Mouse (Mus musculus) large intestine, adult 2 months (tissue): Measurements from ENCODE around the gene Cib3. TPM values are rescaled to one million over a fixed set of nuclear protein-coding genes. Genes with fewer than 3 reads are reported as not detected.

ENCODE experiments used
- DNase-seq: peaks from one replicate; pipeline ENCODE4 v3.0.0-alpha.2; 2012; ENCODE audit warnings: low read depth, low spot score
- WGBS: fragments of 180-500 bp; shearing (Covaris S2); methylation state at CpG from one replicate; pipeline ENCODE4 v1.1.7; 2018; 5-methylcytosine and 5-hydroxymethylcytosine counted together
- polyA plus RNA-seq: library from polyadenylated mRNA; depleted of rRNA; stranded (reverse); fragments of >200 nt; gene quantifications from 2 replicates; pipeline ENCODE4 v1.2.3, GENCODE M21; 2012

The Cib3 gene
- polyA plus RNA-seq, 1 experiment, result not detected

DNA sequence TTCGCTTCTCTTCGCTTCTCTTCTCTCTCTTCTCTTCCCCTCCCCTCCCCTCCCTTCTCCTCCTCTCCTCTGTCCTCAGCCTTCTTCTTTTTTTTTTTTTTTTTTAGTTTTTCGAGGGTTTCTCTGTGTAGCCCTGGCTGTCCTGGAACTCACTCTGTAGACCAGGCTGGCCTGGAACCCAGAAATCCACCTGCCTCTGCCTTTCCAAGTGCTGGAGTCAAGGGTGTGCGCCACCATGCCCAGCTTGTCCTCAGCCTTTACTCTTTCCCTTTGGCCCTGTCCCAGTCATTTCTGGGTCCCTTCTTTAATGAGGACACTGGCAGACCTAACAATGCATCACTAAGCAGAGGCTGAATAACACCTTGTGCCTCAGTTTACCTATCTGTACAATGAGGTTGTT lies 899 bp upstream of the Cib3 start, which contains the start of gene Gm11034:
Gene Gm11034 (minus strand): TSS at position 101 of the 400 bp plus-strand sequence.
- no peak for DNase-seq
- 68% methylated on average over 4 of the region's 4 CpGs for WGBS

DNA sequence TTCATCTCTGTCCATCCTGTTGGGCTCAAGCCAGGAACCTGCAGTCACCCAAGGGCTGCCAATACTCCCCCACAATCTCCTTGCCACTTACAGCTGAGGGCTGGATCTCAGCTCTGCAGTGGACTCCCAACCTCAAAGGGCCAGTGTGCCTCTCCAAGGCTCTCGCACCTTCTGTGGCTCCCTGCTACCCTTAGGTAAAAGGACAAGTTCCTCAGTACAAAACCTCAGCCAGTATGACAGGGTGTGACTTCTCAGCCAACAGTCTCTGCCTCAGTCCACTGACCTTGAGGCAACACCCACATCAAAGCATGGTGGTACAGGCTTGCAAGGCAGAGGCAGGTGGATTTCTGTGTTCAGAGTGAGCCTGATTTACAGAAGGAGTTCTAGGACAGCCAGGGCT lies 791 bp downstream of the Cib3 start:
- no peak for DNase-seq
- WGBS, result 70% methylated on average over 1 of the region's 1 CpGs

DNA sequence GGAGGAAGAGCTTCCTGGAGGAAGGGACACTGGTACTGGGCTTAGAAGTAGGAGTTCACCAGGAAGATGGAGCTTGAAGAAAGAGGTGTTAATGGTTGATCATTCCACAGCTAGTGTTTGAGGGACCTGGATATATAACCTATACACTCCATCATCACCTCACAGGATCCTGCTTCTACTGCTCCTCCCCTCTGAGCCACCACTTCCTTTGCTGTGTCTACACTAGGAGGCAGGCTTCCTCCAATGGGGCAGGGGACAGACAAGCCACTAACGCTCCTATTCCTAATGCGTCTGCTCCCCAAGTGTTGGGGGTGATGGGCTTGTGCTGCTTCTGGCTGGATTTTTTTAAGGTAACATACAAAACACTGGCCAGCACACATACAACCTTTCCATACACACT lies 1.9 kb downstream of the Cib3 start:
- 72% methylated on average over 2 of the region's 2 CpGs for WGBS
- DNase-seq, result no peak

DNA sequence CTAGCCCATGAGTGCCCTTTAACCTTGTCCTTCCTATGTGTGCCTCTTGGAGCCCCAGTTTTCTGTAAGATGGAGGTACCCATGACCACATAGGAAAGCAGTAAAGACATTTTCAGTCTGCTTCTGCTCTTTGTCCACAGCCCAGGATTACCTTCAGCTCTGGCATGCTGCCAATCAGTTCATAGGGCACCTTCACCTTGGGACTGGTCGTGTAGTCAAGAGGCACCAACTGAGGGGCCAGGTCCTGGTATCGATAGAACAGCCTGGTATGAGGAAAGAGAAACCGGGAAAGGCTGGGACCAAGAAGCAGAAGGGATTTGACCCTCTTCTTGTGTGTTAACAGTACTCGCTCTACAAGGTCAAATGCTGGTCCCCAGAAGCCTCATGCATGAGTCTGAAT lies 2.4 kb downstream of the Cib3 start:
- no peak for DNase-seq
- 46% methylated on average over 4 of the region's 4 CpGs for WGBS

DNA sequence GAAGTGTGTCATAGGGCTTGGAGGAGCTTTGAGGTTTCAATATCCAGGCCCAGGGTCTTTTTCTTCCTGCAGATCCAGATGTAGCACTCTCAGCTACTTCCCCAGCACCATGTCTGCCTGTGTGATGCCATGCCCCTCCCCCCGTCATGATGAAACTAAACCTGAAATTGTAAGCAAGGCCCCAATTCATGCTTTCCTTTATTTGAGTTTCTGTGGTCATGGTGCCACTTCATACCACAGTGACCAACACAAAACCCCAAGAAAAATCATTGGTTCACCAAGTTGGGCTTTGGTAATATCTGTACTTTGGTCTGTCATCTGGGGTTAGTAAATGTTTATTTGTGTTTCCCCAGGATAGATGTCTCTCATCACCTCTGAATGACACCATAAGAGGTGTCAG lies 4.1 kb downstream of the Cib3 start:
- WGBS, result 77% methylated on average over 1 of the region's 1 CpGs
- DNase-seq, result no peak

DNA sequence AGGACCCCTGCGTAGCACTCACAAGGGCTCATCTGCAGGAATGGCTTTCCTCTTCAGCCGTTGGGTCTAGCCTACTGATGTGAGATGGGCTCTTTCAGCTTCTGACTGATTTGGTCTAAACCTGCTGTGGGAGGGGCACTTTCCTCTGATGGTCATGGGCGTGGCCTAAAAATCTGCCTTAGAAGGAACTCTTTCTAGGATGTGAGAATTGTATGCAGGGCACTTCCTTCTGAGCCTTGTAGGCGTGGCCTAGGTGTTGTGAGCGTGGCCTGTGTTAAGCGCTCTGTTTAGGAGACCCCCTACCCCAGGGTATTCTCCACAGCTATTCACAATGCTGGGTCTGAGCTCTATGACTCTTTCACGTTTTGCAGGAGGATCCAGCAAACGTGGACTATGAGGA lies 14.6 kb downstream of the Cib3 start:
- WGBS, result 70% methylated on average over 8 of the region's 8 CpGs
- DNase-seq, result no peak

DNA sequence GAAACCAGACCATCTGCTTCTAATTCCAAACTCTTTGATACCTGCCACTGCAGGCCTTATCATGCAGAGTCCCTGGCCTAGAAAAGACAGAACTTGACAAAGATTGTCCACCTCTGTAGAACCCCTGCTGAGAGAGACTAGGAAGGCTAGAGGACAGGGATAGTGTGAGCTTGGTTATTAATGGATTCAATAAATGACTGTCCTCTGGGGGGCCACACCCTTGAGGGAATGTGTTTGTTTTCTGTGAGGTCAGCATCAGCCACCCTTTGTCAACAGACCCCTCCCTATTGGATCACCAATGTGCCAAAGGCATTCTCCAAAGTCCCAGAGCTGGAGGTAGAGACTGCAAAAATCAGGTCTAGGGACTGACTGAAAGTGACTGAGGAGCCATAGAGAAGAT lies 20.6 kb downstream of the Cib3 start:
- DNase-seq, result no peak

DNA sequence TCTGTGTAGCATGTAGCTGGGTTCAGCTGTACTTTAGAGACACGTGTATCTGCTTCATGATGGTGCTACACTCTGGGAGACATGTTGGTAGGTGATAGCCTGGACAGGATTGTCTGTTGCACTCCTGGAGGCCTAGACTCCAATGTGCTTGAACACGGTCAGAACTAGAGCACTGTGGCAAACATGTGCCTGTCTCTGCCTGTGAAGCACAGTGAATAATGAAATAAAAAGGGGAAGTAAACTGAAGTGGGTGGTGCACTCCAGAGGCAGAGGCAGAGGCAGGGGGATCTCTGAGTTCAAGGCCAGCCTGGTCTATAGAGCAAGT lies 22.5 kb downstream of the Cib3 start:
- WGBS, result 32% methylated on average over 2 of the region's 2 CpGs
- no peak for DNase-seq

DNA sequence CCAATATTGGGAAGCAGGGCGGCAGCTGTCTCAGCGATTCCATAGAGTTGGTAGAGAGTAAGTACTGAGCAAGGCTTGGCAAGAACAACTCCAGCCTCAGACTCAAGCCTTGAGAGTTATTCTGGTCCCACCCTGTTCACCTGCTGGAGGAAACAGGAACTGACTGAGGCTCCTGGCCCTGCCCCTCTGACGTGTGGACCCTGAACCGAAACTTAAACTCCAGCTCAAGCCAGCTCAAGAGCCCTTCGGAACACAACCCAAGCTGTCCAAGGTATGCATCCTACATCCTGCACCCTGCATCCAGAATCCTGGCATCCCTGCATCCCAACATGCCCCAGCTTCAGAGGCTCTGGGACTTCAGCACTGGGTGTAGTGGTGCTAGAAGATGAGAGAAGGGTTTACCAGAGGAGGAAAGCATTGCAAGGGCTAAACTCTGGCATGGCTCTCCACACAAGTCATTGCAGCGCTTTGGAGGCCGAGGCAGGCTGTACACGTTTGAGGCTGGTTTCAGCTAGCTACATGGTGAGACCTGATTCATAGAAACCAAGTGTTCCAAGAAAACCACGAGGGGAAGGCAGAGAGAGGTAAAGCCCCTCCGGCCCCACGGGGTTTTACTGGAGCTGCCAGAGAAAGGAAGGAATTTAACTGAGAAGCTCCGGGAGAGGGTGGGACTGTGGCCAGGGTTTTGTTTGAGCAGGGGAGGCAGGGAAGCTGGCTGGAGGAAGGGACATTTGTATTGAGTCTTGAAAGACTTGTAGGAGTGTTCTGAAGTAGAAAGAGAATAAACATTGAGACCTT lies 23.0 kb downstream of the Cib3 start, which contains the start of gene Hsh2d:
Gene Hsh2d (plus strand): TSS at position 222 of the 798 bp plus-strand sequence.
- 23% methylated on average over 12 of the region's 12 CpGs for WGBS
- DNase-seq, result peak; percentile 43

DNA sequence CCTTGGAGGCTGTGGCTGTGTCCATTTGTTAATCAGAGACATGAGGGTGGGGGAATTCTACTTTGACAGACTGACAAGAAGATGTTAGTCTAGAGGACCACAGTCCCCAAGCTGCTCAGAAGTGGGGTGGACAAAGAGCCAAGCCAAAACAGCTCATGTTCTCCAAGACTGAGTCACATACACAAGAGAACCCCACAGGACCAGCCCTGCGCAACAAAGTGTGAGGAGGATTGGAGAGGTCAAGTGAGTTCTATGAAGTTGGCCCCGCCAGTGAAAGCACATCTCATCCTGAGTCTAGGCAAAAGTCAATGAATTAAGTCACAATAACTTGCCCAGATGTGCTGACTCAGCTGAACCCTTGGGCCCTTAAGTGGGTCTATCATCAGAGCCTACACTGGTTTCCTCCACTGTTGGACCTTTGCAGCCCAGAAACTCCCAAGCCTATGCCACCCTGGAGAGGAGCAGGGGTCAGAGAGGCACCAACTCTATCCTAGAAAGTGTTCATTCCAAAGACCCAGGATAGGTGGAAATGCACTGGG lies 24.8 kb downstream of the Cib3 start:
- 86% methylated on average over 2 of the region's 2 CpGs for WGBS
- DNase-seq, result no peak

DNA sequence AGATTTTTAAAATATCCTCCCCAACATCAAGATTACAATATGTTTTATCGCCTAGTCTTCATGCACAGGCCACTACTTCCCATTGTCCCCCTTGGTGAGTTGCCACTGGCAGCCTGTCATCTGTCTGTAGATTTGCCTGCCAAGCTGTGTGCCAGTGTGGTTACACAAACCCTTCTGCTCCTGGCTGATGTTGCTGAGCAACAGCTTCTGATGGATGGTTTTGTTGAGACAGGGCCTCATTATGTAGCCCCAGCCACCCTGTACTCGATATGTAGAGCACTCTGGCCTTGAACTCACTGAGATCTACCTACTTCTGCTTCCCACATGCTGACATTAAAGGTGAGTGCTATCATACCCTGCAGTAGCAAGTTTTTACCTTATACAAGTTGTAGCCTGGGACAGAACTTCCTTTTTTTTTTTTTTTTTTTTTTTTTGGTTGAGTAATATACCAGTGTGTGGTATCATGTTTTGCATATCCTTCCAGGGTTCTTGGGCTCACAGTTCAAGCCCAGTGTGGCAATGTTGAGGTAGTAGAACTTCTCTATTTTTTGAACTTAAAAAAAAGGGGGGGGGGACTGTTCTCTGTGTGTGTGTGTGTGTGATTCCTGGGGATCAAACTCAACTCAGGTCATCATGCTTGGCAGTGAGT lies 29.0 kb downstream of the Cib3 start:
- no peak for DNase-seq
- 75% methylated on average over 2 of the region's 2 CpGs for WGBS

DNA sequence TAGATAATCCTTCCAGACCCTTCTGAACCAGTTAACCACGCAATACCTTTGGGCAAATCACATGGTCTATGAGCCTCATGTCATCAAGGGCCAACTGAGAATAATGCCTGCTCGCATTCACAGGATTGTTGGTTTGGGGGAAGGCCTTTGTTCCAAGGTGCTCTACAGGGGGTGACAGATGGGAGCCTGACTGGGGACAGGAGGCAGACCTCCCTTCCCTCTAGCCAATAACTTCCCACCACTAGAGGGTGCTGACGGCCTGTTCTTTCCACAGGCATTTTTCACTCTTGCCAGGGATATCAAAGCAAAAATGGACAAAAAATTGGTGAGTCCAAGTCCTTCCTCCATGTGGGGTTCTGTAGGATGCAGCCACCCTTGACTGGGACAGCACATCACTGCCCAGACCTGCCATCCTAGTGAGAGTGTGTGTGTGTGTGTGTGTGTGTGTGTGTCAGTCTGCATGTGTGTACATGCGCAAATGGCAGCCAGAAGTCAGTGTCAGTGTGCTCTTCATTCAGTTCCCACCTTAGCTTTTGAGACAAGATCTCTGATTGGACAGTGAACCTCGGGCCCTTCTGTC lies 35.2 kb downstream of the Cib3 start:
- DNase-seq, result no peak
- WGBS, result 71% methylated on average over 5 of the region's 5 CpGs

DNA sequence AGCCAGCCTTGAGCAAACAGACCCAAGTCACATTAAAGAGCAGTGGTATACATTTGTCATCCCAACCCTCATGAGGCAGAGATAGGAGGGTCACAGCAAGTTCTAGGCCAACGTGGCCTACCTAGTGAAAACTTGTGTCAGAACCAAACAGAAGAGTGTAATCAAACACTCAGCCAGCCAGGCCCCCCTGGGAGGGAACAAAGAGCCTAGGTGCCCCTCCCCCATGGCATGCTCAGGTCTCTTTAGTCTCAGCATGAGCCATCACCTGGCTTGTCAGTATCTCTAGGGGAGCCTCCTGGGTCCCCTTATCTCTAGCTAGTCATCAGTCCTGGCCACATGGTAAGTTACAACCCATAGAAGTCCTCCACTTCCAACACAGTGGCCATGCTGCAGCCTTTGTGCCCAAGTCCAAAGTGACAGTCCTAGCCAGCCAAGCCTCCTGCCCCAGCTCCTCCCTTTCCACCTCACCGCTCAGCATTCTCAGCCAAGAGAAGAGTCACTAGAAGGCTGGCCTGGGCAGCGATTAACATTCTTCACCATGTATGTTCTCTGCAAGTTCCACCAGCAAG lies 42.9 kb downstream of the Cib3 start:
- 71% methylated on average over 3 of the region's 3 CpGs for WGBS

DNA sequence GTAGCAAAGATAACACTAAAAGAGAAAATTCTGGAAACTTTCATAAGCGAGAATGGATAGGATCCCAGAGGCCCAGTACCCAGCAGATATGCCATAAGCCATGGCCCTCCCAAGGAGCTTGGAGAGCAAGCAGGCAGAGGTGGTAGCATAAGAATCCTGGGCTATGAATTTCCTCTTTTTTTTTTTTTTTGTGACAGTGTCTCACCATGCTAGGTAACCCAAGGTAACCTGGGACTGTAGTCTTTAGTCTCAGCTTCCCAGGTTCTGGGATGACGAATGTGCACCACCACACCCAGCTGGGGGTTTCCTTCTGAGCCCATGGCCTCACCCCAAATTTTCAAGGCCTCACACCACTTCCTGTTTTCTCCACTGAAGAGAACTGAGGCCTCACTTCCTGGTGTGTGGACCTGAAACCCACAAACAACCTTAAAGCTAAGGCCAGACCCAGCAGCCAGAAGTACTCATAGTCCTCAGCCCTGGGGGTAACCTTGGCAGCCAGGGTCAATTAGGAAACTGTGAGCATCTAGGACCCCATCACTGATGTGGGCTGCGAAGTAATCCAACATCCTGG lies 43.5 kb downstream of the Cib3 start:
- DNase-seq, result no peak
- 84% methylated on average over 3 of the region's 3 CpGs for WGBS

More for the DNA sequence above, 42.9 kb downstream of the Cib3 start:
- no peak for DNase-seq

DNA sequence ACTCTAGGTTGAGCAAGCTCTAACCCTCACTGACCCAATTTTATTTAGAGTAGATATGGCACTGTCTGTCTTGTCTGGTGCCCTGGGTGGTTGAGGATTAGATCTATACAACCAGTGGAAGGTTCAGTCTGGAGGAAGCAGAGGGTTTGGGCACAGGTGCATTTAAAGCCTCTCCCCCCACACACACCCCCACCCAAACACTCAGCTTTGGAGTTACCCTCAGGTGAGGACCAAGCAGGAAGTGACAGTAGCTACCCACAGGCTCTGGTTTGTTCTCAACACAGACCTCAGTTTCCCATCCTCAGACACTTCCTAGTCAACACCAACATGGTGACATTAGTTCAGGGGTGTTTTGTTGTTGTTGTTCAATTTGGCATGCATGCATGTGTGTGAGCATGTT lies 49.8 kb downstream of the Cib3 start:
- DNase-seq, result no peak

DNA sequence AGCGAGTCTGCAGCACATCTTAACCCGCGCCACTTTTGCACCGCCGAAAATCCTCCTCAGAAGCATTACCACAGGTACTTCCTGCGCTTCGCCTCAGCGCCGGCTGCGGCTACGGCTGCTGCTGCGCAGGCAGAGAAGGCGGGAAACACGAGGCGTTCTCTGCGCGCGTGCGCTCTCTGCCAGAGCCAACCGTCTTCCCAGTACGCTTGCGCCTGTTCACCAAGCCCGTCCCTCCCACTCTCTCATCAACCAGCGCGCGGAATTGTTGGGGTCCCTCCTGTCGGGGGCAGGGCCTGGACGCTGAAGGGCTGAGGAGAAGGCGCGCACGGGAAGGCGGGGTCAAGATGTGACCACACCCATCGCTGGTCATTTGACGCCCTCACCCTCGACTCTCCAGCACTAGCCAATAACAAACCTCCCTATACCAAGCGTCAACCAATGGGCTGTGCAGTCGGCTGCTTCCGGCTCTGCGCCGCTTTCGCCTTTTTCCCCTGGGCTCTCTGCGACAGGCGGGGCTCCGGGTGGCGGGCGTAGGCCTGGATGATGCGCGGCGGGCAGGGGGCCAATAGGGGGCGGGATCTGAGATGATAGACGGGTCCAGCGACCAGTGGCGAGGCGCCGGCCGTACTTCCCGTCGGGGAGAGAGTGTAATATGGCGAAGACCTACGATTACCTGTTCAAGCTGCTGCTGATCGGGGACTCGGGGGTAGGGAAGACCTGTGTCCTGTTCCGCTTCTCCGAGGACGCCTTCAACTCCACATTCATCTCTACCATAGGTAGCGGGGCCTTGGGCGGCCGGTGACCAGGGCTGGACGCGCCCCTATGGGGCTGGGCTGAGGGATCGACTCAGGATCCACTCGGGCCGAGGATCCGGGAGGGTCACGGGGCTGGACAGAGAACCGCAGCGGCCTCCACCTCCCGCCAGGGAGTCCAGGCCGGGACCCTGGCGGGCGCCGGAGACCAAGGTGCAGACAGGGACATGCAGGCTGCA lies 51.6 kb downstream of the Cib3 start, which contains the start of gene Rab8a:
Gene Rab8a (plus strand): TSS at position 494 of the 991 bp plus-strand sequence.
- peak; percentile 99 for DNase-seq
- WGBS, result under 1% methylated on average over 82 of the region's 82 CpGs

DNA sequence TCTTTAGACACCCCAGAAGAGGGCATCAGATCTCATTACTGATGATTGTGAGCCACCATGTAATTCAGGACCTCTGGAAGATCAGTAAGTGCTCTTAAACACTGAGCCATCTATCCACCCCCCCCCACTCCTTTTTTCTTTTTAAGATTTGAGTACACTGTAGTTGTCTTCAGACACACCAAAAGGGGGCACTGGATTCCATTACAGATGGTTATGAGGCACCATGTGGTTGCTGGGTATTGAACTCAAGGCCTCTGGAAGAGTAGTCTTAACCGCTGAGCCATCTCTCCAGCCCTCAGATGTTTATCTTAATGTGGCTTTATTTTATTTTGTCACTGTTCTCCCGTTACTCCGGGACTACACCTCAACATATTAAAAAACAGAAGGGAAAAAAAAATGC lies 52.6 kb downstream of the Cib3 start:
- WGBS, result 36% methylated on average over 3 of the region's 3 CpGs
- no peak for DNase-seq

DNA sequence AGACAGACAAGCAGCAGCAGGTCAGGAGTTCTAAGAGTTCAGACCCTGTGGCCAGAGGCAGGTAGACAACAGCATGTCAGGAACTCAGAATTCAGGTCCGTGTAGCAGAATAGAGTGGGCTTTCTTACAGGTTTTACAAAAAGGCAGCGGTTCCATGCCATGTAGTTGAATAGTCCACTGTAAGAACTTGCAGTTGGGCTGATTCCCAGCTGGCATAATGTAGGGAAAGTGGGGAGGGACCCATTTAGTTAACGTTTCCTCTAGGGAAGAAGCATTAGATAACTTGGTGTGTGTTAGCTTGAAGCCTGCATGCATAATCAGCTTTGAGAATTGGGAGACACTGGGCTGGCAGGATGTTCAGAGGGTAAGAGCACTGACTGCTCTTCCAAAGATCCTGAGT lies 53.9 kb downstream of the Cib3 start:
- WGBS, result 80% methylated on average over 3 of the region's 3 CpGs
- DNase-seq, result no peak

DNA sequence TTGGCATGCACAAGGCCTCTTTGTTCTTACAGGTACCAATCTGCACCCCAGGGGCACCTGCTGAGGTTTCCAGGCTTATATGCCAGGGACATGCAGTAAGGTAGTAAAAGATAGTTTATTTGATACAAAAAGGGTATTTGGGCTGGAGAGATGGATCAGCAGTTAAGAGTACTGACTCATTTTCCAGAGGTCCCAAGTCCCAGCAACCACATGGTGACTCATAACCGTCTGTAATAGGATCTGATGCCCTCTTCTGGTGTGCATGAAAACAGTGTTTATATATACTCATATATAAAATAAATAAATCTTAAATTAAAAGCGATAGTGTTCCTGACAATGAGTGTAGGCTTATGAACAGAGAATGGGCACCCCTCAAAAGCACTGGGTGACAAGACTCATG lies 54.5 kb downstream of the Cib3 start:
- WGBS, result 59% methylated on average over 2 of the region's 2 CpGs
- DNase-seq, result no peak
